Mouse (Mus musculus) heart, adult 9 months (tissue): ENCODE results near the gene Dkk1.
"Not testable (repeated sequence)": the region's sequence is repeated elsewhere in the genome, so short reads cannot be mapped to it uniquely, and the experiment has no call there.

Source experiments
- DNase-seq, 2 experiments: peaks; one replicate each; pipeline ENCODE4 v3.0.0; 2022; ENCODE audit warnings: low spot score in 2 of 2

Gene Dkk1

DNA sequence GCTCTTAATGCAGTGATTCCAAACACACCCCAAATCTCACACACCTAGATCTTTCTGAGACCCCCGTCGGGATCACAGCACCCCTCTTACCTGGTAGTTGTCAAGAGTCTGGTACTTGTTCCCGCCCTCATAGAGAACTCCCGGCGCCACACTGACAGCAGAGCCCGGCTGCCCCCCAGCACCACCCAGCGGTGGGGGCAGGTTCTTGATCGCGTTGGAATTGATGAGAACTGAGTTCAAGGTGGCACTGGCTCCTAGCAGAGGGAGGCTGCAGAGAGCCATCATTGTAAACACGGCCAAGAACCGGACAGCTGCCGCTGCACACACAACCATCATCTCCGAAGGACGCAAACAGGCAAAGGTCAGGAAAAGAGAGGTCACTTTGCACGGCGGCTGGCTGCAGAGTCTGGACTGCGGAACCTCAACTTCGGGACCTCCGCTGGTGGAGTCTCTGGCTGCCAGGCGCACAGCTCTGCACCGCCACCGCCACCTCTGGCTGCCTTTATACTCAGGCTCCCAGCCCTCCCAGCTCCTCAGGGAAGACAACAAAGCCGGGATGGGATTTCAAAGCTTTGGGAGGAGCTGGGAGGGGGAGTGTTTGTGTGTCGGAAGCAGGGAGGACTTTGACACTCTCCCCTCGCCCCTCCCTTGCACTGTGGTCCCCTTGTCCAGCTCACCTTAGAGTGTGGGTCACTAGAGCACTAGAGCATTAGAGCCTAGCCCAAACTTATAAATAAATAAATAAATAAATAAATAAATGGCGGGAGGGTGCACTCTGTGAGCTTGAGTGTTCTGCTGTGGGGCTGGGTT lies at the start of gene Dkk1:
TSS of gene Dkk1 (minus strand) at position 622 of the 810 bp plus-strand sequence.
- no peak for DNase-seq

DNA sequence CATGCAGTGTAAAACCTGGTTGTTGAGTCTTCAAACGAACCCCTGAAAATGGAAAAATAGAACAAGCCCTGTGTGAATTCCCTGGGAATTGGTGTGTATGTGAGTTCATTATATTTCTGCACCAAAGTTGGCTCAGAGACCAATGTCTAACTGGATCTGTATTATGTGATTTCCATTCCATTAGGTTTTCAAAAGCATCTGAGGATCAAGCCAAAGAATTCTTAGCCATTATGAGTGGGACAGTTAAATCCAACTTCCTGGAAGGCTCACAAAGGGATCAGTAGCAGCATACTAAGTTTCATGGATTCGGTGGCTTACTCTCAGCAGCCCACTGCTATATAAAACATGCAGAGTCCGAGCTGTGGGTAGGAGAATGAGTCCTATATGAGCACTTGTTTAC lies 36.9 kb upstream of the Dkk1 start:
- DNase-seq: no peak

DNA sequence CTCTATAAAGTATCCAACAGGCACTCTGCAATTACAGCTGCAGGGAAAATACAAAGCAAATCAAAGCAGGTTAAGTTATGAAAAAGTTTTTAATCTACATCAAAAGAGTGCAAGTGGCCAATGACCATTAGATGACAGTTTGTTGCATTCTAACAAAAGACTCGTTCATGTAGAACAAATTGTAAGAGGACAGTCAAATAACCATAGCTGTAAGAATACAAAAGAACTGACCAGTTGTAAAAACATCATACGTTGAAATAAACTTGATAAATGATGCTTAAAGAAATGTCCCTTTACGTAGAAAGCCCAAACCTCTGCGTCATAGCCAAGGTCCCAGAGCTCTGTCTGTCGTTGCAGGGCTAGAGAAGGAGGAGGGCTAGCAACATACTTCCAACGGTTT lies 15.1 kb upstream of the Dkk1 start:
- no peak for DNase-seq

DNA sequence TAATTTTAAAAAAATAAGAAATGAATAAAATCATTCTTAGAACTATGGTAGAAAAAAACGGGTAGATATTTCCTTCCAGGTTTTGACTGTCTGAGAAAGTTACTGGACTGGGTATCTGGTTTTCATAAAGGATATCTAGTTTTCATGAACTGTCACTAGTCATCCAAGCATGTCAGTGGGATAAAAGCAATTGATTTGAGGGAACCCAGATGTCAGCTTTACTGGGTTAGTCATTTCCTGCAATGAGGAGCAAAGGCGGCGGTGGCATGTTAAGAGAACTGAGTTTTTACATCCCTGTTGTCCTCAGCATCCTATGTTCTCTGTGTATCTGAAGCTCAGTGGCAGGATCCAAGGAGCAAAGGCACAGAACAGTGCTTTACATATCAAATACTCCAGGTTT lies 14.4 kb upstream of the Dkk1 start:
- no peak for DNase-seq

DNA sequence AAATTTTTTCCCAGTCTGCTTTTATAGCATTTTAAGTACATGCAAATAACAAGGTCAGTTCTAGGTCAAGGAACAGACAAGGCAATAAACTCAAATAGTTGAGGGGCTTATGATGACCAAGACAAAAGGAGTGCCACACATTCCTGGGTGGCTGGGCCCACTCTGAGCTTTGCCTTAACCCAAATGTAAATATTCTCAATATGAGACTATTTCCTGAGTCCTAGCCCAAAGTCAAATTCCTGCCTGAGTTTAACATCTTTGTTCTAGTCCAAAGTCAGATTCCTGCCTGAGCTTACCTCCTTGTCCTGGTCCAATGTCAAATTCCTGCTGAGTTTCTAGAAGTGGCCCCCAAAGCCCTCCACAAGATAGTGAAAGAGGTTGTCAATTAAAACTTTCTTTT lies 8.6 kb upstream of the Dkk1 start:
- DNase-seq: no peak

DNA sequence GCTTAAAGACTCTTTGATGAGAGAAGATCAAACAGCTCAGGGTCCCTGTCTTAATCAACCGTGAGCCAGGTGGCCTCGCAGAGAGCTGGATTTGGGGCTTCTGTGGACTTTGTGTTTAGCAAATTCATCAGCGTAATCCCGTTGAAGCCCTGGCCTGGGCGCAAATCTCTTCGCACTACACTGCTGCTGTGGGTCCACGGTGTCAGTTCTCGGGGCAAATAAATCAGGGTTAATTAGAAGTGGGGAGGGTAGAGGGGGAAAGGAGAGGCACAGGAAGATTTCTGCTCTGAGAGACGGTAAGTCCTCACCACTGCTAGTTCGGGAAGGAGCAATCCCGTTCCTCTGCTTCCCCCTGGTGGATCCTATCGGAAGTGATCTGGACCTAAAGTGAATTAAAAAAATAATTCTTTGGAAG lies 5.0 kb upstream of the Dkk1 start:
- DNase-seq: peak; percentile 4 to 40

DNA sequence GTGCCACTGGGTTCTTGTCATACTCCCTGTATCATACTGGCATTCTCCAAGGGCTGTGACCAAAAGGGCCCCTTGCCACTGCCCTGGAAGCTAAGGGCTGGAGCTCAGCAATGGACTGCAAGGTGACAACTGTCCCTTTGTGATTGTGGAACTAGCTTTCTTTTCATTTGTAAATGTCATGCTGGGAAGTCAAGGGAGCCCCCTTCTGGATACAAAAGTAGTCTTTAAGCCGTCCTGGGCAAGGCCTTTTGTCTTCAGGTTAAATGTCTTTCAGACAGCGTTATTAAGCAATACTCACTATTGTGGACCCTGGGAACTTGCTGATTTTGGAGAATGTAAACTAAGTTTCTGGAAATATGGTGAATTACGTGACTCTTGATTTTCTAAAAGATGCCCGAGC lies 4.3 kb upstream of the Dkk1 start:
- no peak for DNase-seq

DNA sequence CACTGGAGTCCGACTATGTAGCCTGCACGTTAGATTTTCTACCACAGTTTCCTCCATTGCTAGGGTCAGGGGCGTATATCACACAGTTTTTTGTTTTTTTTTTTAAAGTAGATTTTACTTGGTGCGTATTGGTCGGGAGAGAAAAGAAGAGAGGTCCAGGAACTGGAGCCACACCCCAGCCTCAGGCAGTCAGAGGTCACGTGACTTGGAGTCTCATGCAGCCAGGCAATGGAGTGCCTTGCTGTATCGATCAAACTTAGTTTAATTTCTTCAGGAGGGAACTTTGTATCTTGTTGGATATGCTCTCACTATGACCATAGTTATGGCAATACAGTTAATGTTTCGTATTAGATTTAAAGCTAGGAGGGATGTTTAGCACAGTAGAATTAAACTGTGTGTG lies 2.8 kb upstream of the Dkk1 start:
- DNase-seq: no peak

DNA sequence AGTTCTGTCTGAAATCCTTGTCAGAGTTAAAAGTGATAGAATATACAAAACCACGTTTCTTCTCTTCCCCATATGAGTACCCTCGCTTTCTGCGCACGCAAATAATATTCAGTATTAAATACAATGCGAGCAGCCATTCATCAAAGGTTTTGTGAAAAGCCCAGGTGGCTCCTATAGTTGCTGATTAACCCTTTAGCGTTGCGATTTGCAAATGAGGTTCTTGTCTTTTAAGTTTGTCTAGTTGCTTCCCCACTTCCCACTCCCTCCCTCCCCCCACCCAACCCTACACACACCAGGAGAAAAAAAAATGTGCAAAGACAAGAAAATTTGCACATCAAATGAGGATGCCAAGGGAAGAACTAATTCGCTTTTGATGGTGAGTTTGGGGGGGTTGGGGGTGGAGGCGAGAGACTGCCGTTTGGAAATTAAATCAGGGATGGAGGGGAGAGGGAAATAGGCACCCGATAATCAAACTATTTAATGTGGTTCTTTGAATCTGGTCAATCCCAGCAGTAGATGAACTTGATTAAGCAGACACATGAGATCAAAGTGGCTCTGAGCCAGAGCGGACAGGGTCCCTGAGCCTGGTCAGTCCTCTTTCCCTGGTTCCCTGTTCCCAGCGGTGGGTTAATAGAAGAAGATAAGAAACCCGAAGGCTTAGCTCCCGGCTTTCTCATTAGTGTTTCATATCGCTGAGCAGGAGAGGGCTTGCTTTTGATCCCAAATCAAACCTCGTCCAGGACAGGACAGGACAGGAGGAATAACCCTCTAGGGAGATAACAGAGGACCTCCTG lies 586 bp upstream of the Dkk1 start:
- DNase-seq: no peak

DNA sequence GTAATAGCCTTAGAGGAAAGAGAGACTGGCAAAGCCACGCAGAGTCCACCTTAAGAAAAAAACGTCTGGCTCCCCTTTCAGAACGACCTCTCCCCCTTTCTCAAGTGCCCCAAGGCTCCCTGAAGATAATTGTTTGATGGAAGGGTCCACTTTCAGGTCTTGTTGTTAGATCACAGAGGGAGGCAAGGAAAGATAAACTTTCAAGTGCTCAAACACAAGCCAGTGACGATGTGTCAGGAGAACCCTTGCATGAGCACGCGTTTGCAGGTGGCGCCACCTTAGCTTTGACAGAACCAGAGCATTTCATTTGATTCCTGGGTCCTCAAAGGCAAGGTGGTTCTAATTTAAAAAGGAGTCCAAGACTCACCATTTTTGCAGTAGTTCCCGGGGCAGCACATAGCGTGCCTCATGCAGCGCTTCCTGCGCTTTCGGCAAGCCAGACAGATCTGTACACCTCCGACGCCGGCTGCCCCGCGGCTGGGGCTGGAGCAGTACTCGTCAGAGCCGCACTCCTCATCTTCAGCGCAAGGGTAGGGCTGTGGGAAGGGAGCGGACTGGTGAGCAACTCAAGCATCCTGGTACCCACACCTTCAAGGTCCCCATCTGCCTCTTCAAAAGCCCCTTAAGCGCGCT lies 938 bp downstream of the Dkk1 start:
- DNase-seq: no peak

DNA sequence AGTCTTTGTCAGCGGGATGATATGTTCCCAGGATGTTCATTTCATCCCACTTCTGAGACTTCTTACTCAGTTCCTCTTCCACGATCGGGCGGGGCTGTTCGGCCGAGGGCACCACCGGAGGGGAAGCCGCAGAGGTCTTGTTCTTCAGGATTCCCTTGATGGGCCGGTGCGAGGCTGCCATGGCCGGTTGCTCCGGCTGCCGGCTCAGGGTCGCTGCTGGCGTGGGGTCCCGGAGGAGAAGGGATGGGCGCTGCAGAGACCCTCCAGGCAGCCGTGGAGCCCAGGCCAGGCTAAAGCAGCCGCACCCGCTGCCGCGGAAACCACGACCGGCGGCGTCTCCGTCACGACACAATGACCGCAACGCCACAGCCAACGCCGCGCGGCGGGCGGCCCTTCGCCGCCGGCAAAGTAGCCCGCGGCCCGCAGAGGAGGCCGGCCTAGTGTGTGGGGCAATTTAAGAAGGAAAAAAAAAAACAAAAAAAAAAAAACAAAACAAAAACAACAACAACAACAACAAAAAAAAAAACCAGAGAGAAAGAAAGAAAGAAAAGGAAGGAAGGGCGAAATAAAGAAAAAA lies 10.0 kb downstream of the Dkk1 start:
- DNase-seq: not testable (repeated sequence)

DNA sequence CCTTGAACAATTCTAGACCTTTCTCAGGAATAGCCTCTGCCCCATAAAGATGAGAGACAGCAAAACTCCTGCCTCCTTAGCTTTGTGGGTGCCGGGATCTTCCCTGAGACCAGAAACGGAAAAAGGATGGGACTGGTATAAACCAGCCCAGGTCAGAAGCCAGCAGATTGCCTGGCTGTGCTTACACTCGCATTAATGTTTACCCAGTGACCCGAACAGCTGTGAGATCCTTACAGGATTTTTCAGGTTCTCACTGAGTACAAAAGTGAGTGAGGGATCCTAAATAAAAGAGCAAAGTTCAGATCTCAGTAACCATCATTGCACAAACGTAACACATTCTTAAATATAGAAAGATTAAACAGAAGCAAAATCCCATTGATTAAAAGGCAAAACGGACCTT lies 32.7 kb downstream of the Dkk1 start:
- DNase-seq: no peak

DNA sequence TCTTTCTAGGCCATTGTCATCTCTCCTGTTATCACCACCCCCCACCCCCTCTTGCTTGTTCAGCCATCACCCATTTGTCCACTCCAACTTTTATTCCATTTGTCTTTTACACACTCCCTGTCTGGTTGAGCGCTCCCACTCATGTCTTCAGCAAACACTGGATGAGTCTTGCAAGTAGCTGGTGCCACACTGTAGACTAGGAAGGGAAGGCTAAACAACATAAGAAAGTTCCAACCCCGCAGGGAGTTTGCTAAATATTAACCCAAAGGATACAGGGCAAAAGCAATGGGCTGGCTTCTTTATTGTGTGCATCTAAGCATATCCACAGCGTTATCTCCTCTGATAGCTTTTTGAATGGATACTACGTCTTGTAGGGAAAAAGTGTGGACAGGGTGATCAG lies 39.0 kb downstream of the Dkk1 start:
- DNase-seq: no peak

DNA sequence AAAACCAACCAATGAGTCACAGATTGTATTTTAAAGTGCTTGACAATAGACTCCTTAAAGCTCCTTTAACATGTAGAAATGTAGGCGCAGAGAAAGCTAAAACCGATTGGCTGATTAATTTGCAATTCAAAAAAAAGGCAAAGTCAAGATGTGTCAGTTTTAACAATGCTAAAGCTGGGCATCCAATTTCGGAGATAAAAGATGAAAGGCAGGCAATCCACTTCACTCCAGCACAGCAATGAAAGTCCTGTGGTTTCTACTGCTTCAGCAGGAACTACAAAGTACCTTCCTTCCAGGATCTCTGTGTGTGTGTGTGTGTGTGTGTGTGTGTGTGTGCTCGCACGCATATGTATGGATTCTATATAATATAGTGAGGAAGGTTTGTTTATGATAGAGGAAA lies 44.0 kb downstream of the Dkk1 start:
- DNase-seq: no peak
